Mouse (Mus musculus) right cerebral cortex, postnatal 10 days (tissue): ENCODE measurements around the gene Plekhg1.

Source experiments
- DNase-seq, 2 experiments: peaks; one replicate each; pipeline ENCODE4 v3.0.0; 2021; ENCODE audit warnings: low spot score in 2 of 2

The Plekhg1 gene

DNA sequence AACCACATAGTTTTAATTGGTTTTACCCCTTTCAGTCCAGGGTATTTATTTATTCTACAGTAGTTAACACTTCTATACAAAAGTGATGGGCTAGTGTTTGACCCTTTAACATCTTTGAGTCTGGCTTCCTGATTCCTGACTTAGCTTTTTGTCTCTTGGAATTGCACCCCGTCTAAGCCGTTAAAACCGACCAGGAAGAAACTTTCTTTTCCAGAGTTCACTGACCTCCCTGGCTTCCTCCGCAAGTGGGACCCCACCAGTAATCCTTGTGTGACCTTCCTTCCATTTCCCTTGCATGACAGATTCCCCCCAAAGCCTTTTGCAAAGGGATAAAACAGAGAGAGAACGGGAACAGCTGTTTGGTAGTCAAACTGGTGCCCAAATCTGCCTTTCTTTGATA is 1.6 kb downstream of the Plekhg1 start:
- no peak for DNase-seq

DNA sequence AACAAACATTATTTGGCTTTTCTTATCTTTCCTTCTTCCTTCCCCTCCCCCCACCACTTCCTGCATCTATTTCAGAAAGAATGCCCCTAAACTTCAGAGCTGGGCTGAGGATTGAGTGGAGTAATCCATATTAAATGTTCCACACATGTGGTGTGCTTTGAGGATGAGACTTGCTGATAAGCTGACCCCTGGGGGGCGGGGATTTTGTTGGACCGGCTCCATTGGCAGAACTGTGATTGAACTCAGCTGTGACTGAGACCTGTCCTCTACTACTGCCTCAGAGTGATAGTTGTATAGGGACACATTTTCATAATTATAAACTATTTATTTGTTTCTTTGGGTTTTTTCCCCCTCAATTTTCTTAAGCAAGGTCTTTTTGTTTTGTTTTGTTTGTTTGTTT is 2.9 kb downstream of the Plekhg1 start:
- DNase-seq = peak in 1 of 2 experiments; percentile 20

DNA sequence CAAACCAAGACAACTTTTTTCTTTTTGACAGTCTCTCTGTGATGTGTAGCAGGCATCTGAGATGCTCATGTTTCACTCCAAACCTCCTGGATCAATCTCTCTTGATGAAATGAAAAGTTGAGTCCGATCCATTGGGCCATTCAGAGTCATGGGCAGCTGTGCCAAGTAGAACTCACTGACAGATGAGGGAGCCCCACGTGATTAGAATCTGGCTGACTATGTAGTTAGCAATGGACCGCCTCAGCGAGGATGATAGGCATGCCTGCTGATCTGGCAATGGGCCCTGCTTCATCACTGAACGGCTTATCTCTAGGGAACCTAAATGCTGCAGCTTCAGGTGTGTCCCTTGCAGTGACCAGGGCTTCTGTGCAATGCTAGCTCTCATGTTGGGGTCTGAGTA is 3.7 kb downstream of the Plekhg1 start:
- peak; percentile 48 to 57 for DNase-seq

- DNase-seq = no peak
These were observed 6.8 kb downstream of the Plekhg1 start for GRCm38 (mm10) chr10:3746794-3747518.

DNA sequence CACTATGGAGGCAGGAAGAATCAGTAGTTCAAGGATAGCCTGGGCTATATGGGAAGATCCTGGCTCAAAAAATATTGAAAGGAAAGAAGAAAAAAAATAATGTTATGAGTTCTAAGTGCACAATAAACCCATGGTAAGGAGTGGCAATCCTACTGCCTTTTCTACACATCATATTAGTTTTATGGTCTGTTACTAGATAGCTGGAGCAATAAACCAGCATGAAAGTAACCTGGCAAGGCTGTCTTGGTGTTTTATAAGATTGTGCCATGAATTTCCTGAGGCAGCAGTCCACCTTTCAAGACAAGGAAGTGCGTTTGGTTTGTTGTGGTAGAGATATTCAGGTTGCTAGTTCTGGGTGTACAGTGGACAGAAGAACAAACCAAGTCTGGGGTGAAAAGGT is 9.4 kb downstream of the Plekhg1 start:
- no peak for DNase-seq

DNA sequence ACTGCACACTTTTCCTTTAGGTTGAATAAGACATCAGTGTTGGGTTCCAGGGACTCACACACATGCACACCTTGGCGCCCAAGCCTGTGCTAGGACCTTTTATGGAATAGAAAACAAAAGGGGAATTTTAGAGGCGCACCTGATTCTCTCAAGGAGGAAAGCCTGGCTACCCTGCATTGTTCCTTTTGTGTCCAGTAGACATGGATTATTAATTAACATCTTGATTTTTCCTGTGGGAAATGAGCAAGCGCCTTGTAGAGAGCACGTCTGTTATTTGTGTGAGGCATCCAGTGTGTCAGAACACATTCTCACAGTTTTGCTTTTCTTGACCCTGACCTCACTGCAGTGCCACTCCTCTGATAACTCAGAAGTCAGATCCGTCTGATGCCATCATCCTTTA is 21.8 kb downstream of the Plekhg1 start:
- DNase-seq = no peak

DNA sequence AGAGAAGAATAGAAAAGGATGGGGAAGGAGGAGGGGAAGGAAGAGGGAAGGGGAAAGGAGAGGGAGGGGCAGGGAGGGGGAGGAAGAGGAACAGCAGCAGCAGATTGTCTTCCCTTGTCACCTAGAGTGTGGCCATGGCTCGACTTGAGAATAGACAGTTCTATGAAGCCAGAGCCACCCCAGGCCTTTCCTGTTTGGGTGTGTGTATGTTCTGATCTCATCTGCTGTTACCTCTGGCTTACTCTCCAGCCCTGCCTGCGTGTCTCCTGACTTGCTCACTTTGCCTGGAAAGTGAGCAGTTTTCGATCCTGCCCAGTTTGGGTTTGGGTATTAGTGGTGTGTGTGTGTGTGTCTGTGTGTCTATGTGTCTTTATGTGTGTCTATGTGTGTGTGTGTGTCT is 23.0 kb downstream of the Plekhg1 start:
- DNase-seq = no peak

DNA sequence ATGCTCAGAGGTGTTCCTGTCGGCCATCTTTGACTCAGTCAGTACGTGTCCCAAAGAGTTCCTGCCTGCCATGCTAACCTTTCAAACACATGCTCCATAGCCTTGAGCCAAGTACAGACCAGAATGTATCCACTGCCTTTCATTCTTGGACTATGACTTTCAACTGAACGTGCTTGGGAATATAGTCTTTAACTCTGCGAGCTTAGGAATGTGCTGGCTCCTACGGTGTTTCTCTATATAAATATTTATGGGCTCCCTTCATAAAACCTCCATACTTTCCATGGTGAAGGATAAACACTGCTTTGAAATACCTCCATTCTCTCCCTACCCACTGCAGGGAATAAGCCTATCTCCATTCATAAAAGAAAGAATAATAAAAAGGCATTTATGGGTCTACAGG is 29.0 kb downstream of the Plekhg1 start:
- no peak for DNase-seq

- no peak for DNase-seq
These were observed 34.2 kb downstream of the Plekhg1 start for GRCm38 (mm10) chr10:3774330-3774729.

- DNase-seq = no peak
These were observed 36.6 kb downstream of the Plekhg1 start for GRCm38 (mm10) chr10:3776761-3777160.

DNA sequence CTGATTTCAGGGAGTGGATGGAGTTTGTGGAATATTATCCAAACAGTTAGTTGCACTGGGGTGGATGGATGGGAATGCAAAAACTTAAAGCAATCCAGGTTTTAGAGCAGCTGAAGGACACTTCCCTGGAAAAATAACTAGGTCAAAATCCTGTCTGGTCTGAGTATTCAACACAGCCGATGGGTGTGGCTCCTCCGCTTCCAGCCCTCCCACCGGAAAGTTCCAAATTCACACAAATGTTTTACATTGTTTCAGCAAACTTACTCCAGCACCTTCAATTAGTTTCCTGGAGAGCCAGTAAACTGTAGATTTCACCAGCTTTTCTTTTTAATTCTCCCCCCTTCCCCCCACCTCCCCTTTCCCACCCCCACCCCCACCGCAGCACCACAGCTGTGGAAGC is 45.2 kb downstream of the Plekhg1 start:
- no peak for DNase-seq

GRCm38 (mm10) chr10:3786531-3786930 is 46.4 kb downstream of the Plekhg1 start:
- DNase-seq = no peak

DNA sequence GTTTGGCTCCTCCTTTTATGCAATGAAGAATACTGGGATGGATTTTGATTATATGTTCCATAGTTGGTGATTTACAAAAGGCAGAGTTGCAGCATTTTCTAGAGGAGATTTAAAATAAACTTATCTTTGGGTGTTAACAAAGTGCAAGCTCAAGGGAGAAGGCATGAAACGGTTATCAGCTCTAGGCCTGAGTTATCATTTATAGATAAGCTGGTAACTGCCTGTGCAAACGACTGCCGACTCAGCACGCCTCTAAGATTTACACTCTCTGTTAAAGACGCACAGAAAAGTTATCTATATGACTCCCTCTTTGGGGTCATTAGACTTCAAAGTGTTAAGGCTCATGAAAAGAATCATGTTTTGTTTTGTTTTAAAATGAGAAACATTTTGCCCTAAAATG is 46.8 kb downstream of the Plekhg1 start:
- no peak for DNase-seq

DNA sequence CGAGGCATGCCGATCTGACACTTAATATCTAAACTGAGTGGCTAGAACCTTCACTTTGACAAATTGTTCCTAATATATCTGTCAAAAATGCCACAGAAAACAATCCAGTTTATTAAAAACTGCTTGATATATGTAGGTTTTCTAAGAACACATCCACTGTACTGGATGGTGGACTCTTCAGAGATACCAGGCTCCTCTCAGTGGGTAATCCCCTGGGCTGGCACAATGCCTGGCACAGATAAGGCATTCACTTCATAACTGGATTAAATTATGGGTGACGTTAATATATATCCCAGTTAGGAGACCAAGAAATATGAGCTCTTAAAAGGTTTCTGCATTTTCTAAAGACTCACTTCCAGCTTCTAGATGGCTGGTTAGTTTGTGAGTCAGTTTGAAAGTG is 53.7 kb downstream of the Plekhg1 start:
- no peak for DNase-seq

GRCm38 (mm10) chr10:3799455-3799854 is 59.3 kb downstream of the Plekhg1 start:
- no peak for DNase-seq

DNA sequence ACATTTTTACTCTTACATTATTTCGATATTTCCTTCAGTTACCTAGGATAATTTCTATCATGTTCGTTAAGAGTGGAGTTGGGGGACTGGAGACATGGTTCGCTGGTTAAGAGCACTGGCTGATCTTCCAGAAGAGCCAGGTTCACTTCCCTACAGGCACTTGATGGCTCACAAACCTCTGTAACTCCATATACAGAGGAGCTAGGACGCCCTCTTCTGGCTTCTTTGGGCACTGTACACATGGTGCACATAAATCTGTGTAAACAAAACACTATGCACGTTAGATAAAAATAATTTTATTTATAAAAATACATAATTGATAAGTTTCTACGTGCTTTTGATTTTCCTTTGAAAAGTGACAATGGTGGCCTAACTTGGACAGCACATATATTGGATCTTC is 61.1 kb downstream of the Plekhg1 start:
- DNase-seq = no peak

- no peak for DNase-seq
These were observed 65.2 kb downstream of the Plekhg1 start for GRCm38 (mm10) chr10:3805334-3805733.

GRCm38 (mm10) chr10:3807980-3808379 is 67.8 kb downstream of the Plekhg1 start:
- no peak for DNase-seq

DNA sequence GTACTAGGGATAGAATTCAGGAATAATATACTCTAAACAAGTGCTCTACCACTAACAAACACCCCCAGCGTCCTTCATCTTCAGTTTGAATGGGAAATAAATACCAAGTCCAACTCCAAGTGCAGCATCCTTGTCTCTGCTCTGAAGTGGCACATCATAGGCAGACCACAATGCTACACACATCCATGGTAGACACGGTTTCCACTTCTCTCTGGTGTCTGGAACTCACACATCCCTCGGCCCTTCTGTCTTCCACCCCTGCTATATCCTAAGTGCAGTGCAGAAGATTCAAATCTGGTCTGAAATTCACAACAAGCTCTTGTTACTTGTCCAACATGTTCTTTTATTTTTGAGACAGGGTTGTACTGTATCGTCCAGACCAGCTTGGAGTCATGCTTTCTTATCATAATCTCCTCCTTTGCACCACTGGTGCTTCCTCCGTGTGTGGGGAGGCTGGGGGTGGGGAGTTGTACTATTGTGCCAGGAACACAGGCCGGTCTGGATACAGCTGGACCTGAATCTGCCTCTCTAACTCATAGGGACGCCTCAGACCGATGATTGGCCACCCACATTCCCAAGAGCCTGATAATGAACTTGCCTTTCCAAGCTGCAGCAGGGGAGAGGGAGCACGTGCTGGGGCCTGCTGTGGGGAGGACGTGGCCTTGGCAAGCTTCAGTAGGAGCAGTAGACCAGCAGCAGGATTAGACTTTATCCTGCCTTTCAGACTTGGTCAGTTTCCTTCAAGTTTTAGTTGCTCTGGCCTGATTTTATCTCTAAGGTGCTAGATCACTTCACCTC is 70.5 kb downstream of the Plekhg1 start:
- no peak for DNase-seq

GRCm38 (mm10) chr10:3818940-3819701 is 79.0 kb downstream of the Plekhg1 start:
- DNase-seq = peak; percentile 76 to 77

GRCm38 (mm10) chr10:3823826-3824225 is 83.7 kb downstream of the Plekhg1 start:
- DNase-seq = no peak

- no peak for DNase-seq
These were observed 85.9 kb downstream of the Plekhg1 start for GRCm38 (mm10) chr10:3826043-3826442.

- no peak for DNase-seq
These were observed 87.2 kb downstream of the Plekhg1 start for GRCm38 (mm10) chr10:3827368-3827767.
